In genomic region chr8:94828284-94828683, GRCm38 (mm10) we compare ENCODE assay signal across 30 mouse cellular contexts. TPM values are rescaled to one million over a fixed set of nuclear protein-coding genes. Genes with fewer than 3 reads are reported as not detected.
"Had no signal": no experiment of that assay in that cellular context is flagged by ENCODE, and none has a peak within 500 bp of the region (broad histone marks: within the 10 kb centered on the region; RNA-seq: fewer than 3 reads in every experiment).

No protein-coding gene starts in this region.

- H3K4me2 ChIP-seq: heart, embryonic 11.5 days; heart, embryonic 13.5 days; heart, embryonic 15.5 days; hindbrain, embryonic 13.5 days; hindbrain, embryonic 15.5 days; intestine, embryonic 15.5 days; kidney, embryonic 15.5 days; limb, embryonic 13.5 days; limb, embryonic 15.5 days; liver, embryonic 12.5 days had no signal

- H3K9ac ChIP-seq: heart, embryonic 13.5 days; heart, embryonic 15.5 days; hindbrain, embryonic 13.5 days; hindbrain, embryonic 15.5 days; intestine, embryonic 15.5 days; kidney, embryonic 15.5 days; limb, embryonic 13.5 days; limb, embryonic 15.5 days; liver, embryonic 12.5 days had no signal

- ATAC-seq: hindbrain, postnatal 0 days; intestine, embryonic 15.5 days; liver, embryonic 12.5 days had no signal

- H3K4me1 ChIP-seq: heart, embryonic 13.5 days; heart, embryonic 15.5 days; hindbrain, embryonic 15.5 days; intestine, embryonic 15.5 days; limb, embryonic 13.5 days; limb, embryonic 15.5 days had no signal

- H3K27me3 ChIP-seq: heart, embryonic 13.5 days; heart, embryonic 15.5 days; hindbrain, embryonic 13.5 days; hindbrain, embryonic 15.5 days; intestine, embryonic 15.5 days; kidney, embryonic 15.5 days; limb, embryonic 13.5 days; limb, embryonic 15.5 days; liver, embryonic 12.5 days had no signal

- H3K4me3 ChIP-seq: heart, adult 2 months; heart, embryonic 13.5 days; heart, embryonic 15.5 days; hindbrain, embryonic 13.5 days; hindbrain, embryonic 15.5 days; intestine, embryonic 15.5 days; kidney, embryonic 15.5 days; limb, embryonic 13.5 days; limb, embryonic 15.5 days; liver, embryonic 12.5 days had no signal

- H3K27ac ChIP-seq: heart, adult 2 months; heart, embryonic 13.5 days; heart, embryonic 15.5 days; hindbrain, embryonic 13.5 days; hindbrain, embryonic 15.5 days; hindbrain, postnatal 0 days; intestine, embryonic 15.5 days; kidney, embryonic 15.5 days; kidney, postnatal 0 days; limb, embryonic 13.5 days; limb, embryonic 15.5 days; liver, embryonic 12.5 days had no signal

- DNase-seq: gastrocnemius, postnatal 14 days; gastrocnemius, postnatal 36 days; heart, adult 11 months; heart, adult 2 months; heart, postnatal 14 days; heart, postnatal 36 days; kidney, adult 11 months; kidney, adult 2 months; kidney, adult 9 months; kidney, postnatal 14 days; kidney, postnatal 36 days; layer of hippocampus, adult 9-11 months; layer of hippocampus, postnatal 36 days; left cerebral cortex, postnatal 4 days had no signal

- H3K9me3 ChIP-seq: heart, embryonic 13.5 days; heart, embryonic 15.5 days; hindbrain, embryonic 13.5 days; hindbrain, embryonic 15.5 days; intestine, embryonic 15.5 days; kidney, embryonic 15.5 days; limb, embryonic 13.5 days; limb, embryonic 15.5 days; liver, embryonic 12.5 days had no signal

RNA-seq across cellular contexts. Expression of gene Ccl17, which starts 18.0 kb away (rescaled TPM):
- polyA plus RNA-seq: heart, postnatal 0 days; hindbrain, embryonic 11.5 days; hindbrain, embryonic 13.5 days; inflammation-experienced regulatory T-cells, adult 6 months; intestine, embryonic 15.5 days; kidney, embryonic 15.5 days; limb, embryonic 11.5 days; limb, embryonic 15.5 days had no signal
